Mouse (Mus musculus): Measurements from ENCODE around the gene Hes2. TPM values are rescaled to one million over a fixed set of nuclear protein-coding genes. Genes with fewer than 3 reads are reported as not detected.

The Hes2 gene
- total RNA-seq, 2 experiments from 2014 or later: not detected

- DNase-seq (ENCODE audit: low spot score in 2 of 2): peak; percentile 45 to 51
- intact Hi-C loops (cut with DNase I): no loop called here
These were observed 27.7 kb upstream of the Hes2 start for GRCm38 (mm10) chr4:152130771-152131653.

- intact Hi-C loops (cut with DNase I): no loop called here
- no peak for DNase-seq (ENCODE audit: low spot score in 2 of 2)
These were observed 26.6 kb upstream of the Hes2 start for GRCm38 (mm10) chr4:152131809-152132771.

GRCm38 (mm10) chr4:152132772-152133169 is 25.9 kb upstream of the Hes2 start:
- intact Hi-C loops (cut with DNase I): no loop called here
- no peak for DNase-seq (ENCODE audit: low spot score in 2 of 2)

- intact Hi-C loops (cut with DNase I): no loop called here
- DNase-seq (ENCODE audit: low spot score in 2 of 2): no peak
These were observed 25.5 kb upstream of the Hes2 start for GRCm38 (mm10) chr4:152133213-152133612.

GRCm38 (mm10) chr4:152134507-152134906 is 24.2 kb upstream of the Hes2 start:
- DNase-seq (ENCODE audit: low spot score in 2 of 2): no peak

GRCm38 (mm10) chr4:152135363-152135762 is 23.3 kb upstream of the Hes2 start:
- intact Hi-C loops (cut with DNase I): no loop called here
- DNase-seq (ENCODE audit: low spot score in 2 of 2): no peak

More at GRCm38 (mm10) chr4:152134507-152134906, 24.2 kb upstream of the Hes2 start:
- intact Hi-C loops (cut with DNase I): no loop called here

GRCm38 (mm10) chr4:152136112-152136875 is 22.4 kb upstream of the Hes2 start:
- DNase-seq (ENCODE audit: low spot score in 2 of 2): no peak
- intact Hi-C loops (cut with DNase I): no loop called here

- intact Hi-C loops (cut with DNase I): no loop called here
- no peak for DNase-seq (ENCODE audit: low spot score in 2 of 2)
These were observed 21.8 kb upstream of the Hes2 start for GRCm38 (mm10) chr4:152136876-152137250.

- DNase-seq (ENCODE audit: low spot score in 2 of 2): peak; percentile 63 to 66
- intact Hi-C loops (cut with DNase I): no loop called here
These were observed 20.0 kb upstream of the Hes2 start for GRCm38 (mm10) chr4:152138497-152139260.

GRCm38 (mm10) chr4:152140441-152140840 is 18.2 kb upstream of the Hes2 start:
- peak; percentile 45 to 65 for DNase-seq (ENCODE audit: low spot score in 2 of 2)
- intact Hi-C loops (cut with DNase I): no loop called here

GRCm38 (mm10) chr4:152141521-152142135 is 17.0 kb upstream of the Hes2 start:
- DNase-seq (ENCODE audit: low spot score in 2 of 2): peak in 1 of 2 experiments; percentile 40

GRCm38 (mm10) chr4:152143632-152144031 is 15.0 kb upstream of the Hes2 start:
- intact Hi-C loops (cut with DNase I): no loop called here
- DNase-seq (ENCODE audit: low spot score in 2 of 2): no peak

More at GRCm38 (mm10) chr4:152141521-152142135, 17.0 kb upstream of the Hes2 start:
- intact Hi-C loops (cut with DNase I): no loop called here

- intact Hi-C loops (cut with DNase I): no loop called here
- no peak for DNase-seq (ENCODE audit: low spot score in 2 of 2)
These were observed 13.2 kb upstream of the Hes2 start for GRCm38 (mm10) chr4:152145473-152145872.

GRCm38 (mm10) chr4:152146033-152146827 is 12.4 kb upstream of the Hes2 start:
- intact Hi-C loops (cut with DNase I): no loop called here
- DNase-seq (ENCODE audit: low spot score in 2 of 2): no peak

GRCm38 (mm10) chr4:152150546-152150945 is 8.1 kb upstream of the Hes2 start:
- intact Hi-C loops (cut with DNase I): no loop called here
- DNase-seq (ENCODE audit: low spot score in 2 of 2): no peak

GRCm38 (mm10) chr4:152151451-152151965 is 7.2 kb upstream of the Hes2 start:
- intact Hi-C loops (cut with DNase I): no loop called here
- no peak for DNase-seq (ENCODE audit: low spot score in 2 of 2)

GRCm38 (mm10) chr4:152151966-152152544 is 6.6 kb upstream of the Hes2 start, which contains the start of gene Espn:
Espn (minus strand) TSS chr4:152152371.
- no peak for DNase-seq (ENCODE audit: low spot score in 2 of 2)
- intact Hi-C loops (cut with DNase I): no loop called here
